Mouse (Mus musculus): ENCODE measurements at regions not wholly inside any gene's neighbourhood (a gene's known extent, or its start where the extent isn't known, plus 50 kb on each side); places are given as distances from the start of the nearest gene placed in this dataset.

- H3K27ac ChIP-seq (ENCODE audit: insufficient read depth, low read length), result no peak overlapping the region
- DNase-seq, result no peak
- H3K27me3 ChIP-seq (ENCODE audit: control insufficient read depth, insufficient read depth, low read length), result no peaks in the 10 kb centered on the region
- H3K4me1 ChIP-seq (ENCODE audit: control insufficient read depth, insufficient read depth, low read length), result no peaks in the 10 kb centered on the region
- H3K4me3 ChIP-seq (replicated peaks; ENCODE audit: insufficient read depth, low read depth, low read length), result no peak overlapping the region
- TF ChIP-seq CTCF (IDR thresholded peaks at IDR 0.05; ENCODE audit: borderline replicate concordance, insufficient read depth, low read depth, low read length) (no peak), POLR2A (IDR thresholded peaks at IDR 0.05; ENCODE audit: borderline replicate concordance, insufficient read depth, low read length) (no peak)
- 76% methylated on average over 4 of the region's 4 CpGs for WGBS
Observed at GRCm38 (mm10) chr13:51299047-51299760, 109.2 kb upstream of the S1pr3 start.

- no peaks in the 10 kb centered on the region for H3K27me3 ChIP-seq (ENCODE audit: control insufficient read depth, insufficient read depth, low read length)
- no peaks in the 10 kb centered on the region for H3K4me1 ChIP-seq (ENCODE audit: control insufficient read depth, insufficient read depth, low read length)
- no peak overlapping the region for H3K27ac ChIP-seq (ENCODE audit: insufficient read depth, low read length)
- TF ChIP-seq CTCF (IDR thresholded peaks at IDR 0.05; ENCODE audit: borderline replicate concordance, insufficient read depth, low read depth, low read length), result no peak
- no peak for TF ChIP-seq POLR2A (IDR thresholded peaks at IDR 0.05; ENCODE audit: borderline replicate concordance, insufficient read depth, low read length)
- no peak for DNase-seq
- 37% methylated on average over 7 of the region's 7 CpGs for WGBS
- H3K4me3 ChIP-seq (replicated peaks; ENCODE audit: insufficient read depth, low read depth, low read length), result no peak overlapping the region
Observed at GRCm38 (mm10) chr13:51301476-51301875, 107.0 kb upstream of the S1pr3 start.

- no peak for DNase-seq
- WGBS, result 61% methylated on average over 3 of the region's 3 CpGs
- no peak for TF ChIP-seq POLR2A (IDR thresholded peaks at IDR 0.05; ENCODE audit: borderline replicate concordance, insufficient read depth, low read length)
- no peak for TF ChIP-seq CTCF (IDR thresholded peaks at IDR 0.05; ENCODE audit: borderline replicate concordance, insufficient read depth, low read depth, low read length)
Observed at GRCm38 (mm10) chr13:51303112-51303511, 105.3 kb upstream of the S1pr3 start.

GRCm38 (mm10) chr13:51304631-51305030, 103.8 kb upstream of the S1pr3 start:
- TF ChIP-seq POLR2A (IDR thresholded peaks at IDR 0.05; ENCODE audit: borderline replicate concordance, insufficient read depth, low read length) (no peak), CTCF (IDR thresholded peaks at IDR 0.05; ENCODE audit: borderline replicate concordance, insufficient read depth, low read depth, low read length) (no peak)
- Histone ChIP-seq H3K27me3 (ENCODE audit: control insufficient read depth, insufficient read depth, low read length) (no peaks in the 10 kb centered on the region), H3K4me3 (replicated peaks; ENCODE audit: insufficient read depth, low read depth, low read length) (no peak overlapping the region), H3K27ac (ENCODE audit: insufficient read depth, low read length) (no peak overlapping the region), H3K4me1 (ENCODE audit: control insufficient read depth, insufficient read depth, low read length) (no peaks in the 10 kb centered on the region)
- no peak for DNase-seq
- 17% methylated on average over 4 of the region's 4 CpGs for WGBS

More at GRCm38 (mm10) chr13:51303112-51303511, 105.3 kb upstream of the S1pr3 start:
- Histone ChIP-seq H3K4me1 (ENCODE audit: control insufficient read depth, insufficient read depth, low read length) (no peaks in the 10 kb centered on the region), H3K27ac (ENCODE audit: insufficient read depth, low read length) (no peak overlapping the region), H3K4me3 (replicated peaks; ENCODE audit: insufficient read depth, low read depth, low read length) (no peak overlapping the region), H3K27me3 (ENCODE audit: control insufficient read depth, insufficient read depth, low read length) (no peaks in the 10 kb centered on the region)

GRCm38 (mm10) chr13:51309446-51309845, 99.0 kb upstream of the S1pr3 start:
- Histone ChIP-seq H3K27me3 (ENCODE audit: control insufficient read depth, insufficient read depth, low read length) (no peaks in the 10 kb centered on the region), H3K4me3 (replicated peaks; ENCODE audit: insufficient read depth, low read depth, low read length) (no peak overlapping the region), H3K27ac (ENCODE audit: insufficient read depth, low read length) (no peak overlapping the region), H3K4me1 (ENCODE audit: control insufficient read depth, insufficient read depth, low read length) (no peaks in the 10 kb centered on the region)
- no peak for DNase-seq
- TF ChIP-seq CTCF (IDR thresholded peaks at IDR 0.05; ENCODE audit: borderline replicate concordance, insufficient read depth, low read depth, low read length) (no peak), POLR2A (IDR thresholded peaks at IDR 0.05; ENCODE audit: borderline replicate concordance, insufficient read depth, low read length) (no peak)

- 5% methylated on average over 2 of the region's 2 CpGs for WGBS
- Histone ChIP-seq H3K27me3 (ENCODE audit: control insufficient read depth, insufficient read depth, low read length) (no peaks in the 10 kb centered on the region), H3K27ac (ENCODE audit: insufficient read depth, low read length) (no peak overlapping the region), H3K4me3 (replicated peaks; ENCODE audit: insufficient read depth, low read depth, low read length) (no peak overlapping the region), H3K4me1 (ENCODE audit: control insufficient read depth, insufficient read depth, low read length) (no peaks in the 10 kb centered on the region)
- no peak for DNase-seq
- TF ChIP-seq POLR2A (IDR thresholded peaks at IDR 0.05; ENCODE audit: borderline replicate concordance, insufficient read depth, low read length) (no peak), CTCF (IDR thresholded peaks at IDR 0.05; ENCODE audit: borderline replicate concordance, insufficient read depth, low read depth, low read length) (no peak)
Observed at GRCm38 (mm10) chr13:51310041-51310440, 98.4 kb upstream of the S1pr3 start.

GRCm38 (mm10) chr13:51311679-51312255, 96.7 kb upstream of the S1pr3 start:
- H3K27me3 ChIP-seq (ENCODE audit: control insufficient read depth, insufficient read depth, low read length), result no peaks in the 10 kb centered on the region
- DNase-seq, result no peak
- no peaks in the 10 kb centered on the region for H3K4me1 ChIP-seq (ENCODE audit: control insufficient read depth, insufficient read depth, low read length)
- TF ChIP-seq CTCF (IDR thresholded peaks at IDR 0.05; ENCODE audit: borderline replicate concordance, insufficient read depth, low read depth, low read length) (no peak), POLR2A (IDR thresholded peaks at IDR 0.05; ENCODE audit: borderline replicate concordance, insufficient read depth, low read length) (no peak)
- no peak overlapping the region for H3K4me3 ChIP-seq (replicated peaks; ENCODE audit: insufficient read depth, low read depth, low read length)
- H3K27ac ChIP-seq (ENCODE audit: insufficient read depth, low read length), result no peak overlapping the region
- 79% methylated on average over 8 of the region's 8 CpGs for WGBS

All from cerebellum, adult 2 months (tissue).